Mouse (Mus musculus): ENCODE data around the gene Cyp4f16. TPM values are rescaled to one million over a fixed set of nuclear protein-coding genes. Genes with fewer than 3 reads are reported as not detected.
"Not testable (repeated sequence)": the region's sequence is repeated elsewhere in the genome, so short reads cannot be mapped to it uniquely, and the experiment has no call there.

The Cyp4f16 gene
- 19.5 and 19.7 TPM in 2 replicates for polyA plus RNA-seq (2015; fragmentation: Nextera tagmentation; extraction: Ambion mirVana)

DNA sequence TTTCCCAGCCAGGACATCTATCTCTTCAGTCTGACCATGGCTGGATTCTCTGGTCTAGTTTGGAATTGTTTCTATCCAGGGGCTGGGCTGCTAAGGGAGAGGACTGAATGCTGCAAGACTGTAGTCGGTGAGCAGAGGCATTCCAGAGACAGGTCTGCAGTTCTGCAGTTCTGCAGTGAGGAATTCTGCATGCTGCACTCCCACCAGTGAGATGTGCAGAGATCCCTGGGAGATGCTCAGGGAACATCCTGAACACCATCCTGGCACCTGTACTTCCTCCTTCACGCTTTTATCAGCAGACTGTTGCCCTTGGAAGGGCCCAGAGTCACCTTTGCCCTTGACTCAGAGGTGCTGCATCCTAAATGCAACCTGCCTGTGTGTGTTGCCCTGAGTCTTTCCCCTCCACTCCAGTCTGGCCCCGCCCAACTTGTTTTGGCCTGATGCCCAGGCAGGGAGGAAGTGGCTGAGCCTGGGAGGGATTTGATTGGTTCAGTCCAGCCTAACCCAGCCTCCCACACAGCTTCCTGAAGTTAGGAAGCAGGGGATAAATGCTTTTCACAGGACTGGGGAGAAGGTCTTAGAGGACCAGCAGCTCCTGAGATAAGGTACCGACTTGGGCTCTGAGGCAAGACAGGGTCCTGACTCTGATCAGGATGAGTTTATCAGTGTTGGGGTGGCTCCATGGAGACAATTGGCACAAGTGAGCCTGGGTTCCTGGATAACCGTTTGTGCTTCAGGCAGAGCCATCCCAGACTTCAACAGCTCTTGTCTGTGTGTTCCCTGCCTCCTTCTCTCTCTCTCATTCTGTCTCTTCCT, at the start of gene Cyp4f16:
Gene Cyp4f16 (plus strand): TSS at position 508 of the 816 bp plus-strand sequence.
- H3K27me3 ChIP-seq (replicated peaks; ENCODE audit: insufficient read depth, low read length); H3K36me3 ChIP-seq (ENCODE audit: insufficient read depth, low read length); H3K4me1 ChIP-seq (ENCODE audit: insufficient read depth, low read depth, low read length); H3K9me3 ChIP-seq (ENCODE audit: low read length): not testable (repeated sequence)
- DNase-seq (ENCODE audit: low spot score) (peak; percentile 92), ATAC-seq (peak; percentile 99)
- Histone ChIP-seq H3K4me3 (ENCODE audit: low read depth, low read length) (peak within 1 kb of the TSS; percentile 36), H3K27ac (ENCODE audit: low read length) (peak within 1 kb of the TSS; percentile 26; the same call in 1 of the 2 replicates), H3K4me2 (replicated peaks; ENCODE audit: low read depth, low read length) (peak within 1 kb of the TSS; percentile 70), H3K9ac (replicated peaks; ENCODE audit: low read depth) (peak within 1 kb of the TSS; percentile 44)
- WGBS: 9% methylated on average over 5 of the region's 5 CpGs

DNA sequence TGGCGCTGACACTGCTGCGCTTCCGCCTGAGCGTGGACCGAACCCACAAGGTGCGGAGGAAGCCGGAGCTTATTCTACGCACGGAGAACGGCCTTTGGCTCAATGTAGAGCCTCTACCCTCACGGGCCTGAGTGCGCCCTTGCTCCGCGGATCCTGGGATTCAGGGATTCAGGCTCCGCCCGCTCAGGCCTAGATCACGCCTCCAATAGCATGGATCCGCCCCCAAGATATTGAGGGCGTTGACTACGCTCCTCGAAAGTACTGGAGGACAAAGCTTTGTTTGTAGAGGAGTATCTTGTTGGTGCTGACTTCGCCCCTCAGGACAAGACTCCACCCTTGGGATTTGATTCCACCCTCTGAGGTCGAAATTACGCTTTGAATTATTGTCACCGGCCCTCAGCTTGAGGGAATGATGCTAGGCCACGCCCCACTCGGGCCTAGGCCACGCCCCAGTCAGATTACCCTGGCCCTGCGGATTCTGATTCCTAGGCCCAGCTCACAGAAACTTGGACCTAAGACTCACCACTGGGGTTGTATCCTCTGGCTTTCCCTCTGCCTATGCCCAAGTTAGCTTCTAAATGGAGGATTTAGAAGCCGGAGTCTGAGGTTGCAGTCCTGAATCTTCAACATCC, 43.9 kb upstream of the Cyp4f16 start:
- no peaks in the 10 kb centered on the region for H3K4me1 ChIP-seq (ENCODE audit: insufficient read depth, low read depth, low read length)
- H3K27ac ChIP-seq (ENCODE audit: low read length): no peak overlapping the region
- no peaks in the 10 kb centered on the region for H3K36me3 ChIP-seq (ENCODE audit: insufficient read depth, low read length)
- peak; percentile 59 for DNase-seq (ENCODE audit: low spot score)
- peak overlapping the region; percentile 25; the same call in 1 of the 2 replicates for H3K4me3 ChIP-seq (ENCODE audit: low read depth, low read length)
- H3K9ac ChIP-seq (replicated peaks; ENCODE audit: low read depth): no peak overlapping the region; the same call in 1 of the 2 replicates
- 9% methylated on average over 30 of the region's 30 CpGs for WGBS
- H3K4me2 ChIP-seq (replicated peaks; ENCODE audit: low read depth, low read length): peak overlapping the region; percentile 50
- no peaks in the 10 kb centered on the region for H3K9me3 ChIP-seq (ENCODE audit: low read length)
- TF ChIP-seq CTCF (IDR thresholded peaks at IDR 0.05): no peak
- TF ChIP-seq EP300 (IDR thresholded peaks at IDR 0.05): no peak
- no peaks in the 10 kb centered on the region for H3K27me3 ChIP-seq (replicated peaks; ENCODE audit: insufficient read depth, low read length)
- peak; percentile 87 for ATAC-seq

DNA sequence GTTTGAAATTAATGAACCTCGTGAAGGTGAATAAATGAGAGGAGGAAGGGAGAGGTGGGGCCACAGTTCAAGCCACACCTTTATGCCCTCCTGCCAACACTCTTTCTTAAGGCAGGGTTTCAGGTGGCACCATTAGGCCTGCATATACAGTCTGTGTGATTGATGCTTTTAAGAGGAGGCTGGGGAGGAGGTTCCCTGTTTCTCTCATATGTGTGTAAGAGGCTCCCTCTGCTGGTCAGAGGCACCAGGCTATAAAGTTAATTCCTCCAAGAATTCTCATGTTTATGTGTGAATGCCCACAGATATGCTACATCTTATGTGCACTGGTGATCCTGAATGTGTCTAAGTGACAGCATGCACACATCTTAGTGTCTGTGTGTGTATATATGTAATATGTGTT, 41.8 kb upstream of the Cyp4f16 start:
- no peaks in the 10 kb centered on the region for H3K9me3 ChIP-seq (ENCODE audit: low read length)
- peak; percentile 85 for TF ChIP-seq CTCF (IDR thresholded peaks at IDR 0.05)
- no peak for TF ChIP-seq EP300 (IDR thresholded peaks at IDR 0.05)
- WGBS: 65% methylated on average over 1 of the region's 1 CpGs
- no peak overlapping the region for H3K4me3 ChIP-seq (ENCODE audit: low read depth, low read length)
- ATAC-seq (peak; percentile 56), DNase-seq (ENCODE audit: low spot score) (peak; percentile 93)
- no peak overlapping the region for H3K27ac ChIP-seq (ENCODE audit: low read length)
- no peak overlapping the region for H3K4me2 ChIP-seq (replicated peaks; ENCODE audit: low read depth, low read length)
- H3K27me3 ChIP-seq (replicated peaks; ENCODE audit: insufficient read depth, low read length): no peaks in the 10 kb centered on the region
- no peak overlapping the region for H3K9ac ChIP-seq (replicated peaks; ENCODE audit: low read depth)
- H3K4me1 ChIP-seq (ENCODE audit: insufficient read depth, low read depth, low read length): no peaks in the 10 kb centered on the region
- no peaks in the 10 kb centered on the region for H3K36me3 ChIP-seq (ENCODE audit: insufficient read depth, low read length)

DNA sequence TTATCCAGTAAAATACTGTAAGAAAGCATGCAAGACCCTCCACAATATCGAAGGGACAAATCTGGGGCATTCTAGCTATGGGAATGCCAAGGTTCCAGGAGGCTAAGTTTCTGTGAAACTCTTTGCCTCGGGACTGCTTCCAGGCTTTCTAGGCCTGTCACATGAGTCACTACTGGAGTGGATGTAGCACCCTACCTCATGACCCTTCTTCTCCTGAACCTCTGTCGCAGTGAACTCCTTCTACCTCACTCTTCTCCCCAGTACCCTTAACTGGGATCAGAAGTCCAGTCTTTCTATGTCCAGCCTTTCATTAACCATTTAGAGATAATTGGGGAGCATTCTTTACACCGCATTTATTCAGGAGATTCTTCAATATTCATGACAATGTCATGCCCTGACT, 35.8 kb upstream of the Cyp4f16 start:
- H3K27me3 ChIP-seq (replicated peaks; ENCODE audit: insufficient read depth, low read length); DNase-seq (ENCODE audit: low spot score); H3K36me3 ChIP-seq (ENCODE audit: insufficient read depth, low read length); H3K27ac ChIP-seq (ENCODE audit: low read length); H3K9ac ChIP-seq (replicated peaks; ENCODE audit: low read depth); H3K4me1 ChIP-seq (ENCODE audit: insufficient read depth, low read depth, low read length); ATAC-seq; H3K4me2 ChIP-seq (replicated peaks; ENCODE audit: low read depth, low read length); H3K9me3 ChIP-seq (ENCODE audit: low read length); H3K4me3 ChIP-seq (ENCODE audit: low read depth, low read length): not testable (repeated sequence)
- 82% methylated on average over 4 of the region's 4 CpGs for WGBS

DNA sequence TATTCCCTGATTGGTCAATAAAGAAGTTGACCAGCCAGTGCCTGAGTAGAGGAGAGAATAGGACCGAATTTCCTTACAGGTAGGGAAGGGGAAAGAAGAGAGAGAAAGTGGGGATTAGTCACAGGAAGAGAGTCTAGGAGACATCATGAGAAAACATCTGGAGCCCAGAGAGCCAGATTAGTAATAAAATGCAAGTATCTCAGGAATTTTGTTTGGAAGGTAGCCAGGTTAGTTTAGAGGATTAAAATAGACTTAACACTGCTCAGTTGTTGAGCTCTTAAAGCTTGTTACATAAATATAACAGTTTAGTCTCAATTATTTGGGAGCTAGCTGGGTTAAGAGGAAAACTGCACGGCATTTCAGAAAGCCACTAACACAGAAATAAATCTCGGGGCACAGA, 35.3 kb upstream of the Cyp4f16 start:
- no peak for DNase-seq (ENCODE audit: low spot score)
- WGBS: 63% methylated on average over 3 of the region's 3 CpGs
- TF ChIP-seq CTCF (IDR thresholded peaks at IDR 0.05): no peak
- no peak for TF ChIP-seq EP300 (IDR thresholded peaks at IDR 0.05)

DNA sequence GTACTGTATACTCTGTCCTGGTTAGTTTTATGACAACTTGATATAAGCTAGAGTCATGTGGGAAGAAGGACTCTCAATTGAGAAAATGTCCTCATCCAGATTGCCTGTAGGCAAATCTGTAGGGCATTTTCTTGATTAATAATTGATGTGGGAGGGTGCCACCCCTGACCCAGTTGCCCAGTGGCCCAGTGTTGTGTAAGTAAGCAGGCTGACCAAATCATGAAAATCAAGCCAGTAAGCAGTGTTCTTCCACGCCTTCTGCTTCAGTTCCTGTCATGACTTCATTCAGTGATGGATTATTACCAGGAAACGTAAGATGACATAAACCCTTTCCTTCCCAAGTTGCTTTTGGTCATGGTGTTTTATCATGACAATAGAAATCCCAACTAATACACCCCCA, 33.2 kb upstream of the Cyp4f16 start:
- TF ChIP-seq EP300 (IDR thresholded peaks at IDR 0.05) (no peak), CTCF (IDR thresholded peaks at IDR 0.05) (no peak)
- Histone ChIP-seq H3K36me3 (ENCODE audit: insufficient read depth, low read length) (no peaks in the 10 kb centered on the region), H3K4me3 (ENCODE audit: low read depth, low read length) (no peak overlapping the region), H3K9me3 (ENCODE audit: low read length) (no peaks in the 10 kb centered on the region), H3K4me2 (replicated peaks; ENCODE audit: low read depth, low read length) (no peak overlapping the region), H3K27ac (ENCODE audit: low read length) (no peak overlapping the region), H3K9ac (replicated peaks; ENCODE audit: low read depth) (no peak overlapping the region), H3K27me3 (replicated peaks; ENCODE audit: insufficient read depth, low read length) (no peaks in the 10 kb centered on the region), H3K4me1 (ENCODE audit: insufficient read depth, low read depth, low read length) (no peaks in the 10 kb centered on the region)
- no peak for ATAC-seq
- 51% methylated on average over 2 of the region's 2 CpGs for WGBS
- DNase-seq (ENCODE audit: low spot score): no peak

More for the DNA sequence above, 35.3 kb upstream of the Cyp4f16 start:
- no peak for ATAC-seq
- no peaks in the 10 kb centered on the region for H3K4me1 ChIP-seq (ENCODE audit: insufficient read depth, low read depth, low read length)
- H3K9me3 ChIP-seq (ENCODE audit: low read length): no peaks in the 10 kb centered on the region
- H3K4me2 ChIP-seq (replicated peaks; ENCODE audit: low read depth, low read length): no peak overlapping the region
- no peak overlapping the region for H3K4me3 ChIP-seq (ENCODE audit: low read depth, low read length)
- H3K27ac ChIP-seq (ENCODE audit: low read length): no peak overlapping the region
- no peaks in the 10 kb centered on the region for H3K27me3 ChIP-seq (replicated peaks; ENCODE audit: insufficient read depth, low read length)
- H3K36me3 ChIP-seq (ENCODE audit: insufficient read depth, low read length): no peaks in the 10 kb centered on the region
- no peak overlapping the region for H3K9ac ChIP-seq (replicated peaks; ENCODE audit: low read depth)

All from lung, postnatal 0 days (tissue).